Mouse (Mus musculus) heart, embryonic 13.5 days (tissue): ENCODE results near the gene Tmem86b. TPM values are rescaled to one million over a fixed set of nuclear protein-coding genes. Genes with fewer than 3 reads are reported as not detected.
"Not testable (repeated sequence)": the region's sequence is repeated elsewhere in the genome, so short reads cannot be mapped to it uniquely, and the experiment has no call there.

ENCODE experiments used
- ATAC-seq: fragments of 200-750 bp; cut with Nextera tagmentation; 2 replicates; pipeline ENCODE4 v1.8.0; 2017; ENCODE audit warnings: moderate TSS enrichment; ENCODE audit not compliant: insufficient number of reproducible peaks, low FRiP score, low TSS enrichment; ENCODE audit errors: extremely low read depth
- H3K27ac ChIP-seq: fragments of 300-500 bp; sonication (generic); replicated peaks from 2 replicates; pipeline ENCODE4 v1.5.1; 2015; ENCODE audit warnings: moderate library complexity, mild to moderate bottlenecking, inconsistent platforms
- H3K27me3 ChIP-seq: fragments of 300-500 bp; sonication (generic); replicated peaks from 2 replicates; pipeline ENCODE4 v1.6.1; 2015; ENCODE audit warnings: mild to moderate bottlenecking, inconsistent platforms
- H3K36me3 ChIP-seq: fragments of 300-500 bp; sonication (generic); 2 replicates; pipeline ENCODE4 v1.6.1; 2015; ENCODE audit warnings: mild to moderate bottlenecking, inconsistent platforms
- H3K4me1 ChIP-seq: fragments of 300-500 bp; sonication (generic); 2 replicates; pipeline ENCODE4 v1.6.1; 2015; ENCODE audit warnings: inconsistent platforms
- H3K4me2 ChIP-seq: fragments of 300-500 bp; sonication (generic); 2 replicates; pipeline ENCODE4 v1.6.1; 2015; ENCODE audit warnings: inconsistent platforms, mild to moderate bottlenecking, moderate library complexity
- H3K4me3 ChIP-seq: fragments of 300-500 bp; sonication (generic); 2 replicates; pipeline ENCODE4 v1.5.1; 2015; ENCODE audit warnings: moderate library complexity, mild to moderate bottlenecking, inconsistent platforms
- H3K9ac ChIP-seq: fragments of 300-500 bp; sonication (generic); 2 replicates; pipeline ENCODE4 v1.6.1; 2015; ENCODE audit warnings: inconsistent platforms, mild to moderate bottlenecking, moderate library complexity
- H3K9me3 ChIP-seq: fragments of 300-500 bp; sonication (generic); 2 replicates; pipeline ENCODE4 v1.6.1; 2016; ENCODE audit warnings: inconsistent platforms
- WGBS: fragments of 180-500 bp; shearing (Covaris S2); methylation state at CpG from one replicate; pipeline ENCODE4 v1.1.7; 2015; ENCODE audit warnings: mixed read lengths; 5-methylcytosine and 5-hydroxymethylcytosine counted together
- polyA plus RNA-seq: library from polyadenylated mRNA; unstranded; fragments of >200 nt; fragmentation: Nextera tagmentation; extraction: Ambion mirVana; gene quantifications from 2 replicates; pipeline ENCODE4 v1.2.1, GENCODE M21; 2015

Gene Tmem86b
- polyA plus RNA-seq, 1 experiment from 2014 or later, result 2.4 TPM

- Histone ChIP-seq H3K9ac (no peak overlapping the region), H3K27me3 (no peaks in the 10 kb centered on the region), H3K36me3 (no peaks in the 10 kb centered on the region), H3K4me2 (no peak overlapping the region), H3K4me1 (no peaks in the 10 kb centered on the region), H3K4me3 (no peak overlapping the region), H3K27ac (no peak overlapping the region), H3K9me3 (no peaks in the 10 kb centered on the region)
- no peak for ATAC-seq
- 25% methylated on average over 1 of the region's 1 CpGs for WGBS
These were observed 11.2 kb downstream of the Tmem86b start for GRCm38 (mm10) chr7:4619979-4620378.

- H3K4me2 ChIP-seq, result no peak overlapping the region
- H3K4me1 ChIP-seq, result no peaks in the 10 kb centered on the region
- no peaks in the 10 kb centered on the region for H3K27me3 ChIP-seq
- no peaks in the 10 kb centered on the region for H3K36me3 ChIP-seq
- no peak overlapping the region for H3K4me3 ChIP-seq
- no peak for ATAC-seq
- H3K9me3 ChIP-seq, result no peaks in the 10 kb centered on the region
- no peak overlapping the region for H3K27ac ChIP-seq
- 60% methylated on average over 14 of the region's 14 CpGs for WGBS
- H3K9ac ChIP-seq, result no peak overlapping the region
These were observed 17.4 kb downstream of the Tmem86b start for GRCm38 (mm10) chr7:4613740-4614403.

GRCm38 (mm10) chr7:4612956-4613355 is 18.3 kb downstream of the Tmem86b start:
- H3K27me3 ChIP-seq, result no peaks in the 10 kb centered on the region
- H3K9me3 ChIP-seq, result no peaks in the 10 kb centered on the region
- no peak for ATAC-seq
- no peak overlapping the region for H3K4me3 ChIP-seq
- H3K4me1 ChIP-seq, result no peaks in the 10 kb centered on the region
- no peak overlapping the region for H3K27ac ChIP-seq
- no peak overlapping the region for H3K9ac ChIP-seq
- H3K4me2 ChIP-seq, result no peak overlapping the region
- WGBS, result 75% methylated on average over 1 of the region's 1 CpGs
- H3K36me3 ChIP-seq, result no peaks in the 10 kb centered on the region

GRCm38 (mm10) chr7:4612386-4612785 is 18.8 kb downstream of the Tmem86b start:
- H3K27me3 ChIP-seq, result no peaks in the 10 kb centered on the region
- ATAC-seq, result no peak
- no peak overlapping the region for H3K9ac ChIP-seq
- no peaks in the 10 kb centered on the region for H3K9me3 ChIP-seq
- H3K4me3 ChIP-seq, result no peak overlapping the region
- H3K4me2 ChIP-seq, result no peak overlapping the region
- no peaks in the 10 kb centered on the region for H3K36me3 ChIP-seq
- WGBS, result 50% methylated on average over 8 of the region's 8 CpGs
- no peak overlapping the region for H3K27ac ChIP-seq
- no peaks in the 10 kb centered on the region for H3K4me1 ChIP-seq

- Histone ChIP-seq H3K27ac (no peak overlapping the region), H3K4me2 (no peak overlapping the region), H3K4me1 (no peaks in the 10 kb centered on the region), H3K36me3 (no peaks in the 10 kb centered on the region), H3K27me3 (no peaks in the 10 kb centered on the region), H3K9ac (no peak overlapping the region), H3K4me3 (no peak overlapping the region), H3K9me3 (no peaks in the 10 kb centered on the region)
- 64% methylated on average over 12 of the region's 12 CpGs for WGBS
- no peak for ATAC-seq
These were observed 19.3 kb downstream of the Tmem86b start for GRCm38 (mm10) chr7:4611921-4612341.

GRCm38 (mm10) chr7:4611511-4611910 is 19.7 kb downstream of the Tmem86b start:
- WGBS, result 72% methylated on average over 12 of the region's 12 CpGs
- no peaks in the 10 kb centered on the region for H3K27me3 ChIP-seq
- no peaks in the 10 kb centered on the region for H3K9me3 ChIP-seq
- no peak overlapping the region for H3K9ac ChIP-seq
- H3K4me2 ChIP-seq, result no peak overlapping the region
- no peaks in the 10 kb centered on the region for H3K36me3 ChIP-seq
- H3K4me3 ChIP-seq, result no peak overlapping the region
- H3K27ac ChIP-seq, result no peak overlapping the region
- no peak for ATAC-seq
- H3K4me1 ChIP-seq, result no peaks in the 10 kb centered on the region

- no peaks in the 10 kb centered on the region for H3K27me3 ChIP-seq
- no peaks in the 10 kb centered on the region for H3K9me3 ChIP-seq
- no peak overlapping the region for H3K4me2 ChIP-seq
- no peak overlapping the region for H3K4me3 ChIP-seq
- WGBS, result 60% methylated on average over 5 of the region's 5 CpGs
- H3K36me3 ChIP-seq, result no peaks in the 10 kb centered on the region
- no peak overlapping the region for H3K27ac ChIP-seq
- no peak overlapping the region for H3K9ac ChIP-seq
- no peak for ATAC-seq
- H3K4me1 ChIP-seq, result no peaks in the 10 kb centered on the region
These were observed 23.2 kb downstream of the Tmem86b start for GRCm38 (mm10) chr7:4608002-4608401.

- Histone ChIP-seq H3K4me2 (no peak within 1 kb of the TSS), H3K4me3 (no peak within 1 kb of the TSS), H3K36me3 (no peaks in the 10 kb centered on the region), H3K27ac (no peak within 1 kb of the TSS), H3K9ac (no peak within 1 kb of the TSS), H3K4me1 (no peaks in the 10 kb centered on the region), H3K27me3 (no peaks in the 10 kb centered on the region), H3K9me3 (no peaks in the 10 kb centered on the region)
- no peak for ATAC-seq
- WGBS, result 65% methylated on average over 6 of the region's 6 CpGs
These were observed 27.3 kb downstream of the Tmem86b start, which contains the start of gene Ptprh for GRCm38 (mm10) chr7:4603873-4604272. Gene Ptprh, minus strand, starts transcription at chr7:4604041.

- Histone ChIP-seq H3K27me3 (no peaks in the 10 kb centered on the region), H3K4me2 (no peak overlapping the region), H3K36me3 (no peaks in the 10 kb centered on the region), H3K4me1 (no peaks in the 10 kb centered on the region), H3K9me3 (no peaks in the 10 kb centered on the region), H3K4me3 (no peak overlapping the region), H3K27ac (no peak overlapping the region), H3K9ac (no peak overlapping the region)
- no peak for ATAC-seq
- 75% methylated on average over 6 of the region's 6 CpGs for WGBS
These were observed 28.3 kb downstream of the Tmem86b start for GRCm38 (mm10) chr7:4602969-4603368.

- 58% methylated on average over 4 of the region's 4 CpGs for WGBS
- H3K27ac ChIP-seq, H3K27me3 ChIP-seq, H3K9ac ChIP-seq, H3K4me3 ChIP-seq, H3K4me2 ChIP-seq, H3K4me1 ChIP-seq, ATAC-seq, H3K9me3 ChIP-seq, H3K36me3 ChIP-seq: not testable (repeated sequence)
These were observed 34.2 kb downstream of the Tmem86b start for GRCm38 (mm10) chr7:4597046-4597445.

- not testable (repeated sequence) for H3K4me3 ChIP-seq, H3K9ac ChIP-seq, H3K4me1 ChIP-seq, H3K27ac ChIP-seq, H3K4me2 ChIP-seq, H3K9me3 ChIP-seq, H3K27me3 ChIP-seq, ATAC-seq, H3K36me3 ChIP-seq
- 66% methylated on average over 3 of the region's 3 CpGs for WGBS
These were observed 49.7 kb downstream of the Tmem86b start for GRCm38 (mm10) chr7:4581481-4581880.
